Mouse (Mus musculus): ENCODE results near the gene A930009A15Rik. TPM values are rescaled to one million over a fixed set of nuclear protein-coding genes. Genes with fewer than 3 reads are reported as not detected.

Gene A930009A15Rik
- polyA plus RNA-seq (2015; fragmentation: Nextera tagmentation; extraction: Ambion mirVana), result not detected in 2 replicates

- Histone ChIP-seq H3K9me3 (replicated peaks; ENCODE audit: control insufficient read depth, low read length) (no peaks in the 10 kb centered on the region), H3K4me3 (ENCODE audit: low read length) (no peak within 1 kb of the TSS), H3K27me3 (ENCODE audit: control insufficient read depth, insufficient read depth, low read length) (no peaks in the 10 kb centered on the region), H3K27ac (ENCODE audit: low read length) (no peak within 1 kb of the TSS), H3K9ac (ENCODE audit: low read length) (no peak within 1 kb of the TSS), H3K4me2 (ENCODE audit: low read depth, low read length) (no peak within 1 kb of the TSS), H3K4me1 (ENCODE audit: control insufficient read depth, insufficient read depth, low read length) (no peaks in the 10 kb centered on the region), H3K36me3 (ENCODE audit: control insufficient read depth, insufficient read depth) (no peaks in the 10 kb centered on the region)
- no peak for ATAC-seq (replicated peaks; ENCODE audit: extremely low read depth, insufficient read depth, low FRiP score)
- WGBS, result 76% methylated on average over 15 of the region's 15 CpGs
Measured at GRCm38 (mm10) chr10:115569712-115570491, at the start of gene A930009A15Rik. A930009A15Rik (plus strand) TSS chr10:115569986.

- Histone ChIP-seq H3K9ac (ENCODE audit: low read length) (no peak overlapping the region), H3K4me3 (ENCODE audit: low read length) (no peak overlapping the region), H3K4me2 (ENCODE audit: low read depth, low read length) (no peak overlapping the region), H3K9me3 (replicated peaks; ENCODE audit: control insufficient read depth, low read length) (no peaks in the 10 kb centered on the region), H3K4me1 (ENCODE audit: control insufficient read depth, insufficient read depth, low read length) (no peaks in the 10 kb centered on the region), H3K27ac (ENCODE audit: low read length) (no peak overlapping the region), H3K27me3 (ENCODE audit: control insufficient read depth, insufficient read depth, low read length) (no peaks in the 10 kb centered on the region), H3K36me3 (ENCODE audit: control insufficient read depth, insufficient read depth) (no peaks in the 10 kb centered on the region)
- no peak for ATAC-seq (replicated peaks; ENCODE audit: extremely low read depth, insufficient read depth, low FRiP score)
- WGBS, result 61% methylated on average over 17 of the region's 17 CpGs
Measured at GRCm38 (mm10) chr10:115520200-115521080, 49.3 kb upstream of the A930009A15Rik start.

GRCm38 (mm10) chr10:115521081-115521451, 48.7 kb upstream of the A930009A15Rik start:
- Histone ChIP-seq H3K4me2 (ENCODE audit: low read depth, low read length) (no peak overlapping the region), H3K36me3 (ENCODE audit: control insufficient read depth, insufficient read depth) (no peaks in the 10 kb centered on the region), H3K9me3 (replicated peaks; ENCODE audit: control insufficient read depth, low read length) (no peaks in the 10 kb centered on the region), H3K27ac (ENCODE audit: low read length) (no peak overlapping the region), H3K4me1 (ENCODE audit: control insufficient read depth, insufficient read depth, low read length) (no peaks in the 10 kb centered on the region), H3K4me3 (ENCODE audit: low read length) (no peak overlapping the region), H3K9ac (ENCODE audit: low read length) (no peak overlapping the region), H3K27me3 (ENCODE audit: control insufficient read depth, insufficient read depth, low read length) (no peaks in the 10 kb centered on the region)
- 49% methylated on average over 4 of the region's 4 CpGs for WGBS
- no peak for ATAC-seq (replicated peaks; ENCODE audit: extremely low read depth, insufficient read depth, low FRiP score)

- Histone ChIP-seq H3K4me2 (ENCODE audit: low read depth, low read length) (no peak overlapping the region), H3K36me3 (ENCODE audit: control insufficient read depth, insufficient read depth) (no peaks in the 10 kb centered on the region), H3K4me3 (ENCODE audit: low read length) (no peak overlapping the region), H3K9ac (ENCODE audit: low read length) (no peak overlapping the region), H3K9me3 (replicated peaks; ENCODE audit: control insufficient read depth, low read length) (no peaks in the 10 kb centered on the region), H3K27ac (ENCODE audit: low read length) (no peak overlapping the region), H3K27me3 (ENCODE audit: control insufficient read depth, insufficient read depth, low read length) (no peaks in the 10 kb centered on the region), H3K4me1 (ENCODE audit: control insufficient read depth, insufficient read depth, low read length) (peaks cover 6% of the 10 kb centered on the region)
- 50% methylated on average over 4 of the region's 4 CpGs for WGBS
- ATAC-seq (replicated peaks; ENCODE audit: extremely low read depth, insufficient read depth, low FRiP score), result no peak
Measured at GRCm38 (mm10) chr10:115528892-115529291, 40.9 kb upstream of the A930009A15Rik start.

GRCm38 (mm10) chr10:115529768-115530167, 40.0 kb upstream of the A930009A15Rik start:
- no peak overlapping the region for H3K9ac ChIP-seq (ENCODE audit: low read length)
- H3K9me3 ChIP-seq (replicated peaks; ENCODE audit: control insufficient read depth, low read length), result peaks cover 4% of the 10 kb centered on the region; the same call in 1 of the 2 replicates
- H3K27ac ChIP-seq (ENCODE audit: low read length), result no peak overlapping the region
- H3K4me1 ChIP-seq (ENCODE audit: control insufficient read depth, insufficient read depth, low read length), result peaks cover 6% of the 10 kb centered on the region
- H3K4me3 ChIP-seq (ENCODE audit: low read length), result no peak overlapping the region
- H3K36me3 ChIP-seq (ENCODE audit: control insufficient read depth, insufficient read depth), result no peaks in the 10 kb centered on the region
- no peaks in the 10 kb centered on the region for H3K27me3 ChIP-seq (ENCODE audit: control insufficient read depth, insufficient read depth, low read length)
- ATAC-seq (replicated peaks; ENCODE audit: extremely low read depth, insufficient read depth, low FRiP score), result no peak
- H3K4me2 ChIP-seq (ENCODE audit: low read depth, low read length), result no peak overlapping the region
- WGBS, result 84% methylated on average over 12 of the region's 12 CpGs

GRCm38 (mm10) chr10:115530746-115531145, 39.0 kb upstream of the A930009A15Rik start:
- Histone ChIP-seq H3K9ac (ENCODE audit: low read length) (no peak overlapping the region), H3K36me3 (ENCODE audit: control insufficient read depth, insufficient read depth) (no peaks in the 10 kb centered on the region), H3K4me1 (ENCODE audit: control insufficient read depth, insufficient read depth, low read length) (peaks cover 6% of the 10 kb centered on the region), H3K9me3 (replicated peaks; ENCODE audit: control insufficient read depth, low read length) (peaks cover 4% of the 10 kb centered on the region; the same call in 1 of the 2 replicates), H3K27me3 (ENCODE audit: control insufficient read depth, insufficient read depth, low read length) (no peaks in the 10 kb centered on the region), H3K27ac (ENCODE audit: low read length) (no peak overlapping the region), H3K4me2 (ENCODE audit: low read depth, low read length) (no peak overlapping the region), H3K4me3 (ENCODE audit: low read length) (no peak overlapping the region)
- WGBS, result 4% methylated on average over 2 of the region's 2 CpGs
- no peak for ATAC-seq (replicated peaks; ENCODE audit: extremely low read depth, insufficient read depth, low FRiP score)

- Histone ChIP-seq H3K27ac (ENCODE audit: low read length) (no peak overlapping the region), H3K4me1 (ENCODE audit: control insufficient read depth, insufficient read depth, low read length) (no peaks in the 10 kb centered on the region), H3K36me3 (ENCODE audit: control insufficient read depth, insufficient read depth) (no peaks in the 10 kb centered on the region), H3K4me3 (ENCODE audit: low read length) (no peak overlapping the region), H3K9me3 (replicated peaks; ENCODE audit: control insufficient read depth, low read length) (peaks cover 3% of the 10 kb centered on the region; the same call in 1 of the 2 replicates), H3K4me2 (ENCODE audit: low read depth, low read length) (no peak overlapping the region), H3K27me3 (ENCODE audit: control insufficient read depth, insufficient read depth, low read length) (no peaks in the 10 kb centered on the region), H3K9ac (ENCODE audit: low read length) (no peak overlapping the region)
- 75% methylated on average over 6 of the region's 6 CpGs for WGBS
- ATAC-seq (replicated peaks; ENCODE audit: extremely low read depth, insufficient read depth, low FRiP score), result no peak
Measured at GRCm38 (mm10) chr10:115542917-115543316, 26.9 kb upstream of the A930009A15Rik start.

- no peak for ATAC-seq (replicated peaks; ENCODE audit: extremely low read depth, insufficient read depth, low FRiP score)
- no peaks in the 10 kb centered on the region for H3K36me3 ChIP-seq (ENCODE audit: control insufficient read depth, insufficient read depth)
- no peak overlapping the region for H3K4me3 ChIP-seq (ENCODE audit: low read length)
- H3K27ac ChIP-seq (ENCODE audit: low read length), result no peak overlapping the region
- no peaks in the 10 kb centered on the region for H3K27me3 ChIP-seq (ENCODE audit: control insufficient read depth, insufficient read depth, low read length)
- 79% methylated on average over 7 of the region's 7 CpGs for WGBS
- no peak overlapping the region for H3K4me2 ChIP-seq (ENCODE audit: low read depth, low read length)
- peaks cover 3% of the 10 kb centered on the region; the same call in 1 of the 2 replicates for H3K9me3 ChIP-seq (replicated peaks; ENCODE audit: control insufficient read depth, low read length)
- H3K9ac ChIP-seq (ENCODE audit: low read length), result no peak overlapping the region
- H3K4me1 ChIP-seq (ENCODE audit: control insufficient read depth, insufficient read depth, low read length), result no peaks in the 10 kb centered on the region
Measured at GRCm38 (mm10) chr10:115550253-115550652, 19.5 kb upstream of the A930009A15Rik start.

GRCm38 (mm10) chr10:115551069-115551468, 18.7 kb upstream of the A930009A15Rik start:
- H3K27ac ChIP-seq (ENCODE audit: low read length), result no peak overlapping the region
- no peak overlapping the region for H3K4me2 ChIP-seq (ENCODE audit: low read depth, low read length)
- ATAC-seq (replicated peaks; ENCODE audit: extremely low read depth, insufficient read depth, low FRiP score), result no peak
- no peaks in the 10 kb centered on the region for H3K27me3 ChIP-seq (ENCODE audit: control insufficient read depth, insufficient read depth, low read length)
- WGBS, result 65% methylated on average over 3 of the region's 3 CpGs
- H3K4me1 ChIP-seq (ENCODE audit: control insufficient read depth, insufficient read depth, low read length), result no peaks in the 10 kb centered on the region
- H3K36me3 ChIP-seq (ENCODE audit: control insufficient read depth, insufficient read depth), result no peaks in the 10 kb centered on the region
- no peak overlapping the region for H3K9ac ChIP-seq (ENCODE audit: low read length)
- no peaks in the 10 kb centered on the region for H3K9me3 ChIP-seq (replicated peaks; ENCODE audit: control insufficient read depth, low read length)
- H3K4me3 ChIP-seq (ENCODE audit: low read length), result no peak overlapping the region

Measured in heart, embryonic 16.5 days (tissue).